Mouse (Mus musculus): ENCODE measurements around the gene Aox3.

DNA sequence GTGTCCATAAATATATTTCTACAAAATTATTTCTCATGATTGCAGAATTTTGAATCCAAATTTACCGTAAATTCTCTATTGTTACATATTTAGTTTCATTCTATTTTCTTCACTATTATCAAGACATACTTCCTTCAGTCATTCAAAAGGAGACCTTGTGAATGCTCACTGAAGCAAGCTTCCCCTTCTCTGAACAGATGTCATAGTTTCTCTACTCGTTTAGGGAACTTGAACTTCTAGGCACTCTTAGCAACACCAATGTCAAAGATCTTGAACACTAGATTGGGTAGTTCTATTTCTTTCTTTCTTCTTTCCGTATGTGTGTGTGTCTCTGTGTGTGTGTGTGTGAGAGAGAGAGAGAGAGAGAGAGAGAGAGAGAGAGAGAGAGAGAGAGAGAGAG is 131.6 kb downstream of the Aox3 start:
- no peak for TF ChIP-seq KAT2A (IDR thresholded peaks at IDR 0.05; ENCODE audit: insufficient replicate concordance, low read length)
- TF ChIP-seq MAX (IDR thresholded peaks at IDR 0.05; ENCODE audit: low read length), result no peak
- TF ChIP-seq JUN (IDR thresholded peaks at IDR 0.05; ENCODE audit: insufficient read depth, low read depth, low read length), result no peak
- TF ChIP-seq CTCF (conservative IDR thresholded peaks at IDR 0.05 in 1 of 2, IDR thresholded peaks at IDR 0.05 in 1 of 2; ENCODE audit: low read depth in 2 of 2, low read length in 2 of 2), result no peak
- no peak for TF ChIP-seq POLR2A (IDR thresholded peaks at IDR 0.05; ENCODE audit: low read depth, low read length)
- TF ChIP-seq NELFE (IDR thresholded peaks at IDR 0.05; ENCODE audit: low read depth, low read length), result no peak

Data from CH12.LX (cell line).